In genomic region chr2:129621654-129622490, GRCm38 (mm10) we compare ENCODE assay signal across 13 mouse cellular contexts. TPM values are rescaled to one million over a fixed set of nuclear protein-coding genes. Genes with fewer than 3 reads are reported as not detected.
A peak's percentile ranks its signal among the peaks of the same experiment; 100 is the strongest.
DNase-seq lines count a peak whose midpoint lies in the region.
"Had no signal": no experiment of that assay in that cellular context is flagged by ENCODE, and none has a peak within 500 bp of the region (broad histone marks: within the 10 kb centered on the region; RNA-seq: fewer than 3 reads in every experiment).

No protein-coding gene starts in this region.

- DNase-seq in heart, embryonic 10.5 days (ENCODE audit: low spot score) = peak; percentile 60
- DNase-seq in heart, postnatal 10 days = no peak
- DNase-seq in right cerebral cortex, postnatal 10 days (ENCODE audit: low spot score in 2 of 2) = peak; percentile 18 to 21
- DNase-seq in right cerebral cortex, postnatal 25 days = no peak
- peak; percentile 79 for DNase-seq in cerebellum, adult 9-11 months
- peak; percentile 16 for DNase-seq in splenic B cell, adult 2 months (ENCODE audit: low read depth, low spot score)
- no peak for DNase-seq in thymus, postnatal 14 days
- DNase-seq: embryo, embryonic 11 days had no signal

- H3K4me3 ChIP-seq in heart, embryonic 10.5 days = no peak overlapping the region
- H3K4me3 ChIP-seq: heart, embryonic 13.5 days; limb, embryonic 15.5 days; midbrain, embryonic 12.5 days had no signal

- no peaks in the 10 kb centered on the region for H3K9me3 ChIP-seq in heart, embryonic 10.5 days
- H3K9me3 ChIP-seq: heart, embryonic 13.5 days; limb, embryonic 15.5 days; midbrain, embryonic 12.5 days had no signal

- 85% methylated on average over 9 of the region's 9 CpGs for WGBS in heart, embryonic 10.5 days

- no peaks in the 10 kb centered on the region for H3K27me3 ChIP-seq in heart, embryonic 10.5 days (ENCODE audit: insufficient read depth, poor library complexity, severe bottlenecking)
- no peaks in the 10 kb centered on the region for H3K27me3 ChIP-seq in splenic B cell, adult 2 months (ENCODE audit: control insufficient read depth, insufficient read depth, low read length, poor library complexity, severe bottlenecking)
- H3K27me3 ChIP-seq: CH12.LX; heart, embryonic 13.5 days; limb, embryonic 15.5 days; midbrain, embryonic 12.5 days had no signal

- intact Hi-C loops in heart, postnatal 10 days (cut with DNase I) = no loop called here

- no peak overlapping the region for H3K27ac ChIP-seq in heart, embryonic 10.5 days
- H3K27ac ChIP-seq: heart, embryonic 13.5 days; hindbrain, embryonic 14.5 days; limb, embryonic 15.5 days; midbrain, embryonic 12.5 days had no signal

- peaks cover 16% of the 10 kb centered on the region for H3K36me3 ChIP-seq in heart, embryonic 10.5 days
- H3K36me3 ChIP-seq in splenic B cell, adult 2 months (ENCODE audit: control insufficient read depth, insufficient read depth, low read length, poor library complexity, severe bottlenecking) = no peaks in the 10 kb centered on the region
- H3K36me3 ChIP-seq: midbrain, embryonic 12.5 days had no signal

- H3K4me1 ChIP-seq in heart, embryonic 10.5 days = peaks cover 34% of the 10 kb centered on the region

RNA-seq across cellular contexts. Expression of gene Sirpa, which starts 29.2 kb away (rescaled TPM):
- 11.0 and 12.8 TPM in 2 replicates for polyA plus RNA-seq in heart, embryonic 10.5 days (2016; fragmentation: Nextera tagmentation; extraction: Ambion mirVana)
- total RNA-seq in heart, postnatal 10 days (2021) = 10 to 100 TPM; 22.9 to 28.6 TPM

Comparison
In these comparisons a context has a peak if more than half of its experiments do, and no peak if none do; other contexts are left out.
1. DNase-seq: peak in heart, embryonic 10.5 days (single experiment), right cerebral cortex, postnatal 10 days (2 of 2), cerebellum, adult 9-11 months (single experiment) and splenic B cell, adult 2 months (single experiment); none in heart, postnatal 10 days (0 of 2), right cerebral cortex, postnatal 25 days (single experiment) and thymus, postnatal 14 days (single experiment).